Mouse (Mus musculus): ENCODE results near the gene Arhgef2. TPM values are rescaled to one million over a fixed set of nuclear protein-coding genes. Genes with fewer than 3 reads are reported as not detected.

Gene Arhgef2
- total RNA-seq, 2 experiments from 2014 or later: 250 to 281 TPM

Other genes with a start within 250 kb of the Arhgef2 start
- gene Paqr6, start 241.4 kb upstream of the Arhgef2 start, total RNA-seq (2021): 1 to 10 TPM; 6.9 to 8.4 TPM
- 1 to 10 TPM in 1 of 2 experiments, not detected in 1; 1.8 TPM for gene Bglap3, start 233.2 kb upstream of the Arhgef2 start, total RNA-seq (2021)
- gene Bglap2, start 227.3 kb upstream of the Arhgef2 start, total RNA-seq (2021): 1 to 10 TPM; 2.6 to 2.7 TPM
- 1 to 10 TPM in 1 of 2 experiments, not detected in 1; 1.8 TPM for gene Bglap, start 221.5 kb upstream of the Arhgef2 start, total RNA-seq (2021)
- 1 to 10 TPM; 6.0 to 7.3 TPM for gene Pmf1, start 195.6 kb upstream of the Arhgef2 start, total RNA-seq (2021)
- 10 to 100 TPM; 77.1 to 84.0 TPM for gene Slc25a44, start 180.8 kb upstream of the Arhgef2 start, total RNA-seq (2021)
- 10 to 100 TPM; 52.2 to 66.7 TPM for gene Sema4a, start 144.8 kb upstream of the Arhgef2 start, total RNA-seq (2021)
- 10 to 100 TPM; 47.1 to 57.3 TPM for gene Lmna, start 96.0 kb upstream of the Arhgef2 start, total RNA-seq (2021)
- 1 to 10 TPM; 2.6 to 2.9 TPM for gene Mex3a, start 73.6 kb upstream of the Arhgef2 start, total RNA-seq (2021)
- gene Rab25, start 57.7 kb upstream of the Arhgef2 start, total RNA-seq (2021): not detected
- gene Lamtor2, start 52.9 kb upstream of the Arhgef2 start, total RNA-seq (2021): 100 to 1,000 TPM; 103 to 106 TPM
- 100 to 1,000 TPM; 129 to 137 TPM for gene Ubqln4, start 52.2 kb upstream of the Arhgef2 start, total RNA-seq (2021)
- 10 to 100 TPM; 90.4 to 94.5 TPM for gene Ssr2, start 30.1 kb upstream of the Arhgef2 start, total RNA-seq (2021)
- gene Rxfp4, start 47.2 kb downstream of the Arhgef2 start, total RNA-seq (2021): not detected
- gene Khdc4, start 79.8 kb downstream of the Arhgef2 start, total RNA-seq (2021): 10 to 100 TPM; 42.4 to 63.2 TPM
- 10 to 100 TPM; 47.9 to 51.3 TPM for gene Rit1, start 110.9 kb downstream of the Arhgef2 start, total RNA-seq (2021)
- 100 to 1,000 TPM; 498 to 620 TPM for gene Syt11, start 169.2 kb downstream of the Arhgef2 start, total RNA-seq (2021)
- 10 to 100 TPM; 42.4 to 47.2 TPM for gene Gon4l, start 229.3 kb downstream of the Arhgef2 start, total RNA-seq (2021)